Mouse (Mus musculus): ENCODE data around the gene Azin2. TPM values are rescaled to one million over a fixed set of nuclear protein-coding genes. Genes with fewer than 3 reads are reported as not detected.

Gene Azin2
- total RNA-seq, 2 experiments from 2014 or later = 2.3 to 3.5 TPM

- no peak for DNase-seq
Measured at GRCm38 (mm10) chr4:128978634-128979033, 16.4 kb upstream of the Azin2 start.

- no peak for DNase-seq
Measured at GRCm38 (mm10) chr4:128977217-128977616, 15.0 kb upstream of the Azin2 start.

GRCm38 (mm10) chr4:128976577-128976976 lies 14.3 kb upstream of the Azin2 start:
- no peak for DNase-seq

- no peak for DNase-seq
Measured at GRCm38 (mm10) chr4:128974677-128975076, 12.4 kb upstream of the Azin2 start.

- peak; percentile 48 to 93 for DNase-seq
Measured at GRCm38 (mm10) chr4:128971065-128971694, 8.9 kb upstream of the Azin2 start.

GRCm38 (mm10) chr4:128970417-128970807 lies 8.2 kb upstream of the Azin2 start:
- DNase-seq = no peak

GRCm38 (mm10) chr4:128969607-128970416 lies 7.6 kb upstream of the Azin2 start:
- no peak for DNase-seq

GRCm38 (mm10) chr4:128969081-128969480 lies 6.8 kb upstream of the Azin2 start:
- no peak for DNase-seq

- no peak for DNase-seq
Measured at GRCm38 (mm10) chr4:128966751-128967150, 4.5 kb upstream of the Azin2 start.

GRCm38 (mm10) chr4:128962926-128963290 lies 666 bp upstream of the Azin2 start:
- DNase-seq = no peak

GRCm38 (mm10) chr4:128961301-128962028 lies 777 bp downstream of the Azin2 start:
- DNase-seq = no peak

GRCm38 (mm10) chr4:128959676-128960075 lies 2.6 kb downstream of the Azin2 start:
- DNase-seq = no peak

- no peak for DNase-seq
Measured at GRCm38 (mm10) chr4:128958849-128959248, 3.4 kb downstream of the Azin2 start.

- no peak for DNase-seq
Measured at GRCm38 (mm10) chr4:128958156-128958555, 4.1 kb downstream of the Azin2 start.

- DNase-seq = peak; percentile 33 to 51
Measured at GRCm38 (mm10) chr4:128957155-128957911, 4.9 kb downstream of the Azin2 start.

GRCm38 (mm10) chr4:128953851-128954250 lies 8.4 kb downstream of the Azin2 start:
- no peak for DNase-seq

GRCm38 (mm10) chr4:128950461-128950860 lies 11.8 kb downstream of the Azin2 start:
- peak; percentile 51 to 64 for DNase-seq

- no peak for DNase-seq
Measured at GRCm38 (mm10) chr4:128949470-128950005, 12.7 kb downstream of the Azin2 start.

GRCm38 (mm10) chr4:128948137-128948674 lies 14.0 kb downstream of the Azin2 start:
- peak; percentile 25 to 68 for DNase-seq

GRCm38 (mm10) chr4:128947326-128947933 lies 14.8 kb downstream of the Azin2 start:
- DNase-seq = peak in 1 of 2 experiments; percentile 29

- no peak for DNase-seq
Measured at GRCm38 (mm10) chr4:128946736-128947135, 15.5 kb downstream of the Azin2 start.
